Mouse (Mus musculus) MEL (cell line): ENCODE measurements at regions not wholly inside any gene's neighbourhood (a gene's known extent, or its start where the extent isn't known, plus 50 kb on each side); places are given as distances from the start of the nearest gene placed in this dataset.

ENCODE experiments used
- BHLHE40 ChIP-seq: IDR thresholded peaks from 2 replicates; pipeline ENCODE4 v1.6.1; 2012; ENCODE audit warnings: low read depth, mild to moderate bottlenecking, inconsistent platforms, low read length, improper control_type of control experiment, borderline replicate concordance
- CHD1 ChIP-seq: IDR thresholded peaks from 2 replicates; pipeline ENCODE4 v1.6.1; 2012; ENCODE audit warnings: low read depth, mild to moderate bottlenecking, inconsistent platforms, low read length, improper control_type of control experiment
- CHD2 ChIP-seq: IDR thresholded peaks from 2 replicates; pipeline ENCODE4 v1.6.1; 2011; ENCODE audit warnings: low read length, improper control_type of control experiment
- CTCF ChIP-seq, 3 experiments: IDR thresholded peaks in 2 of 3; conservative IDR thresholded peaks in 1 of 3; 2 replicates each; pipeline ENCODE4 v1.5.1; 2011 to 2012; ENCODE audit warnings: low read length in 3 of 3, low read depth in 2 of 3, mild to moderate bottlenecking in 2 of 3, improper control_type of control experiment in 1 of 3, inconsistent platforms in 1 of 3, mixed read lengths in 1 of 3, moderate library complexity in 1 of 3; ENCODE audit not compliant: control insufficient read depth in 1 of 3, insufficient read depth in 1 of 3, poor library complexity in 1 of 3, severe bottlenecking in 1 of 3
- EP300 ChIP-seq, 2 experiments: IDR thresholded peaks; 2 replicates each; pipeline ENCODE4 v1.6.1; 2011; ENCODE audit warnings: improper control_type of control experiment in 2 of 2, low read length in 2 of 2, low read depth in 1 of 2, mild to moderate bottlenecking in 1 of 2
- ETS1 ChIP-seq: IDR thresholded peaks from 2 replicates; pipeline ENCODE4 v1.6.1; 2012; ENCODE audit warnings: low read depth, mild to moderate bottlenecking, inconsistent platforms, low read length, improper control_type of control experiment, moderate library complexity
- GATA1 ChIP-seq: IDR thresholded peaks from 2 replicates; pipeline ENCODE4 v1.6.1; 2011; ENCODE audit warnings: low read depth, low read length, improper control_type of control experiment
- KAT2A ChIP-seq: conservative IDR thresholded peaks from 2 replicates; pipeline ENCODE4 v1.6.1; 2012; ENCODE audit warnings: low read depth, low read length, improper control_type of control experiment, inconsistent platforms
- MAZ ChIP-seq: IDR thresholded peaks from 2 replicates; pipeline ENCODE4 v1.6.1; 2012; ENCODE audit warnings: low read depth, mild to moderate bottlenecking, inconsistent platforms, low read length, improper control_type of control experiment
- MYC ChIP-seq: IDR thresholded peaks from 2 replicates; pipeline ENCODE4 v1.6.1; 2011; ENCODE audit warnings: low read depth, mild to moderate bottlenecking, low read length, improper control_type of control experiment, moderate library complexity
- POLR2A ChIP-seq, 2 experiments: IDR thresholded peaks; 2 replicates each; pipeline ENCODE4 v1.6.1; 2011 to 2012; ENCODE audit warnings: low read length in 2 of 2, mild to moderate bottlenecking in 2 of 2, control low read depth in 1 of 2, improper control_type of control experiment in 1 of 2, low read depth in 1 of 2, moderate library complexity in 1 of 2; ENCODE audit not compliant: control insufficient read depth in 1 of 2, insufficient read depth in 1 of 2, poor library complexity in 1 of 2
- TCF12 ChIP-seq: IDR thresholded peaks from 2 replicates; pipeline ENCODE4 v1.6.1; 2014; ENCODE audit warnings: low read depth, mild to moderate bottlenecking, inconsistent platforms, low read length, improper control_type of control experiment, moderate library complexity
- UBTF ChIP-seq: IDR thresholded peaks from 2 replicates; pipeline ENCODE4 v1.6.1; 2012; ENCODE audit warnings: low read depth, mild to moderate bottlenecking, inconsistent platforms, low read length, improper control_type of control experiment, moderate library complexity, borderline replicate concordance; ENCODE audit not compliant: insufficient read depth
- USF1 ChIP-seq: IDR thresholded peaks from 2 replicates; pipeline ENCODE4 v1.6.1; 2014; ENCODE audit warnings: low read depth, mild to moderate bottlenecking, inconsistent platforms, low read length, improper control_type of control experiment, moderate library complexity

- TF ChIP-seq KAT2A (no peak), POLR2A (IDR thresholded peaks at IDR 0.05; ENCODE audit: control insufficient read depth in 1 of 2, insufficient read depth in 1 of 2, low read depth in 1 of 2, low read length in 2 of 2, poor library complexity in 1 of 2) (no peak), CHD2 (no peak), BHLHE40 (no peak), CTCF (IDR thresholded peaks at IDR 0.05 in 2 of 3, conservative IDR thresholded peaks at IDR 0.05 in 1 of 3; ENCODE audit: control insufficient read depth in 1 of 3, insufficient read depth in 1 of 3, low read depth in 2 of 3, low read length in 3 of 3, poor library complexity in 1 of 3, severe bottlenecking in 1 of 3) (no peak), GATA1 (no peak), ETS1 (no peak), USF1 (no peak), UBTF (no peak), MYC (no peak), TCF12 (no peak), EP300 (IDR thresholded peaks at IDR 0.05; ENCODE audit: low read depth in 1 of 2, low read length in 2 of 2) (no peak), CHD1 (no peak), MAZ (no peak)
Measured at GRCm38 (mm10) chr19:24615762-24616310, 58.0 kb upstream of the Tmem252 start.
